Mouse (Mus musculus) mature B cell (primary cell): ENCODE data around the gene Trim34a.
"Not testable (repeated sequence)": the region's sequence is repeated elsewhere in the genome, so short reads cannot be mapped to it uniquely, and the experiment has no call there.

Experiments used
- in situ Hi-C: fragments of 300-500 bp; cut with MboI; formaldehyde crosslinking; loops from 2 replicates; pipeline ENCODE4 v1.14.3; 2019

Trim34a gene

GRCm38 (mm10) chr7:104244287-104245181 lies at the start of gene Trim34a:
Trim34a (plus strand) TSS chr7:104244457.
- in situ Hi-C loops = loop anchor here (5.0 kb wide), 1 partner anchor 38 kb away; no protein-coding TSS in a partner anchor

DNA sequence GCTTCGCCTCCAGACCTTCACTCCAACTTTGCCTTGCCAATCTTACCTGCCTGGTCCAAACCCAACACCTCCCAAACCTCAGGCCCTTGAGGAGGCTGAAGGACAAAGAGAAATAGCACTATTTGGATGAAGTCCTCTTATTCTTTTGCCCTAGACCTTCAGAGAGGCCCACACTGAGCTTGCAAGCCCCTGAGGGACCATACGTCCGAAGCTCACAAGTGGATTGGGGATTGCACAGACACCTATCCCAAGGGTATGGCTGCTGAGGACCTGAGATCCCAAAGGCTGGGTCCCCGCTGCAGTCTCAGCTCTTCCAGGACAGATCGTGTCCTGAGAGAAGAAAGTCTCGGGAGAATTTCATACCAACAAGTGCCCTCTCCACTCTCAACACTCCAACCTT lies 48.4 kb upstream of the Trim34a start, which contains the start of gene Olfr649:
Gene Olfr649 (minus strand): TSS at position 101 of the 400 bp plus-strand sequence.
- in situ Hi-C loops = loop anchor here (25.0 kb wide), 1 partner anchor 416 kb away; the partner anchor contains the start of genes Olfr655, Olfr656 and Olfr657

- in situ Hi-C loops = loop anchor here (25.0 kb wide), 1 partner anchor 412 kb away; the partner anchor contains the start of genes Olfr655, Olfr656 and Olfr657
Observed at GRCm38 (mm10) chr7:104199822-104200221, 44.4 kb upstream of the Trim34a start.

DNA sequence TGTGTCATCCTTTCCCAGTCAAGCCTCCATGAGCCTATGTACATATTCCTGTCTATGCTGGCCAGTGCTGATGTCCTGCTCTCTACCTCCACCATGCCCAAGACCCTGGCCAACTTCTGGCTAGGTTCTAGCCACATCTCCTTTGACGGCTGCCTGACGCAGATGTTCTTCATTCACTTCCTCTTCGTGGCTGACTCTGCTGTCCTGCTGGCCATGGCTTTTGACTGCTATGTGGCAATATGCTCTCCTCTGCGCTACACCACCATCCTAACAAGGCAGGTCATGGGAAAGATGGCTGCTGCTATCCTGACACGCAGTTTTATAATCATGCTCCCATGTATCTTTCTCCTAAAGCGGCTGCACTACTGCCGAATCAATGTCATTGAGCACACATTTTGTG lies 38.1 kb upstream of the Trim34a start:
- in situ Hi-C loops = no loop called here

- in situ Hi-C loops = no loop called here
Observed at GRCm38 (mm10) chr7:104216011-104216535, 28.2 kb upstream of the Trim34a start.

DNA sequence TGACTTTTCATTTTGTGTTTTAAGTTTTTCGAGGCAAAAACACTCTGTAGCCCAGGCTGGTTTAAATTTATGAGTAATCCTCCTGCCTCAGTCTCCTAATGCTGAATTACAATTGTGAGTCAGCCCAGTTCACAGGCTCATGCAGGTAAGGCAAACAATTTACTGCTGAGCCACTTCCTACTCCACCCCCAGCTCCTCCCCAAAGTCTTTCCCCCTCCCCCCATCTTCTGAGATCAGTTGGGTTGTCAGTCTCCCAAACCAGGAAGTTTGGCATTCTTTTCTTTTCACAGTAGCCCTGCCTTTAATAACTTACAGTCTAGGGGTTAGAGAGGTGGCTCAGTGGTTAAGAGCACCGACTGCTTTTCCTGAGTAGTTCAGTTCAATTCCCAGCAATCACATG lies 26.4 kb upstream of the Trim34a start:
- in situ Hi-C loops = no loop called here

DNA sequence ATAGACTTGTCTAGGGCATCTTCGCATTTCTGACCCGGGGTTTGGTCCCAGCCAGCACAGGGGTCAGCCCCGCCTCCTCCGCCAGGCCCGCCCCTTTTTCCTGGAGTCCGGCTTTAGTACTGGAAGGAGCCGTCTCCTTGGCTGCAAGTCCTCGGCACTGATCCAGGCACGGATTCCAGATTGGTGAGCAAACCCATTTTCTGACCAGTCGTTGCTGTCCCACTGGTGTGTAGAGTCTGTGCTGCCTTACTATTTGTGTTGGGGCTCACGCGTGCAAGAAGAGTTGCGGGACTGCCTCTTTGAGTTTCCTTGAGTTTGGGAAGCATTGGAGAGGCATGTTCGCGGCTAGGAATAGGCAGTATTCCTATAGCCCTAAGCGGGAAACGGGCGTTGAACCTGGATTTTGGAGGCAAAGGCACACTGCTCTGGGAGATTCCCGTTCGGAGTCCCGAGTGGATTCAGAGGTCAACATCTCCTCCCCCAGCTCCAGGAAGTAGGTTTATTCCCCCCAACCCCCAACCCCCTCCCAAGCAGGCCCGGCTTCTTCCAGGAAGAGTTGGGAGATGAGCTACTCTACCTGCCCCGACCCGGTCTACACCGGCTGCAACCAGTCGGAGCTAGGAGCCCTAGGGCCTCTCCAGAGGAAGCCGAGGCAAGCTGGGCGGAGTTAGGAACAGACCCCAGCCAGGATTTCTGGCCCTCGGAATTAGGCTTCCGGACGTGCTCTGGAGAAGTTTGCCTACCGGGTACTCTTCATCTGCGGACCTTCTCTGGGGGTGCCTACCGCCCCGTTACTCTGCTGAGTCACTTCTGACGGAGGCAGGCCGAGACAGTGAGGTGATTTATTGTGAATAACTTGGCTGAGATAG lies 25.3 kb upstream of the Trim34a start, which contains the start of gene Trim6:
Gene Trim6 (plus strand): TSS at position 93 of the 869 bp plus-strand sequence.
- in situ Hi-C loops = no loop called here

GRCm38 (mm10) chr7:104231203-104231602 lies 13.1 kb upstream of the Trim34a start:
- in situ Hi-C loops = no loop called here

DNA sequence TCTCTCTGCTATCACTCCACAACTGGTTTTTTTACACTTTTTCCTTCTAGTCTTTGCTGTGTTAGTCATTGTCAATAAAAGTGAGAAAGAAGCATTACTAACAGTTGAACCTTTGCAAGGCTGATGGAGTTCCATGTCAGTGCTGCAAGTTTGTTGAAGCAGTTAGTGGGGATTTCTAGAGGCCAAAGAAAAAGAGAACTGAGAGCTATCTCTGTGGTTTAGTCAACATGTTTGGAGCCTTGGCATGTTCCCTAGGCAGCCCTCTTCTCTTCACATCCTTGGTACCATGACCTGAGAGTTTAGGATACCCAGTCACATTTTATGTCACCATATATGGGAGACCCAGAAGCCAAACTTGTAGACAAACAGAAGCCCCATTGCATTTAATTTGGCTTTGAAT lies 3.4 kb upstream of the Trim34a start:
- in situ Hi-C loops = loop anchor here (5.0 kb wide), 1 partner anchor 41 kb away; no protein-coding TSS in a partner anchor

GRCm38 (mm10) chr7:104243616-104244015 lies 641 bp upstream of the Trim34a start:
- in situ Hi-C loops = loop anchor here (5.0 kb wide), 1 partner anchor 39 kb away; no protein-coding TSS in a partner anchor

- in situ Hi-C loops = not testable (repeated sequence)
Observed at GRCm38 (mm10) chr7:104260380-104260779, 16.1 kb downstream of the Trim34a start.

- in situ Hi-C loops = not testable (repeated sequence)
Observed at GRCm38 (mm10) chr7:104265335-104265734, 21.1 kb downstream of the Trim34a start.

- in situ Hi-C loops = not testable (repeated sequence)
Observed at GRCm38 (mm10) chr7:104279361-104279760, 35.1 kb downstream of the Trim34a start.

GRCm38 (mm10) chr7:104287576-104288443 lies 43.6 kb downstream of the Trim34a start, which contains the start of gene Trim5:
Trim5 (minus strand) TSS chr7:104288094.
- in situ Hi-C loops = not testable (repeated sequence)

- in situ Hi-C loops = no loop called here
Observed at GRCm38 (mm10) chr7:104290641-104291040, 46.4 kb downstream of the Trim34a start.

- in situ Hi-C loops = no loop called here
Observed at GRCm38 (mm10) chr7:104291638-104292400, 47.6 kb downstream of the Trim34a start.
